ENCODE assay signal across 9 mouse cellular contexts in genomic region chr4:149674814-149675377, GRCm38 (mm10). TPM values are rescaled to one million over a fixed set of nuclear protein-coding genes. Genes with fewer than 3 reads are reported as not detected.
DNase-seq lines count a peak whose midpoint lies in the region; ATAC-seq lines count a peak whose summit lies in the region.
"Had no signal": no experiment of that assay in that cellular context is flagged by ENCODE, and none has a peak within 500 bp of the region (broad histone marks: within the 10 kb centered on the region; RNA-seq: fewer than 3 reads in every experiment).

No protein-coding gene starts in this region.

- H3K4me1 ChIP-seq in heart, embryonic 15.5 days (replicated peaks) = peaks cover 20% of the 10 kb centered on the region
- 0 out of 2 replicates have a peak, but pooled peaks cover 5% of the 10 kb centered on the region for H3K4me1 ChIP-seq in embryonic facial prominence, embryonic 11.5 days (ENCODE audit: control insufficient read depth, insufficient read depth, low read length)
- H3K4me1 ChIP-seq in hindbrain, embryonic 12.5 days = 0 out of 2 replicates have a peak, but pooled peaks cover 10% of the 10 kb centered on the region
- peaks cover 15% of the 10 kb centered on the region; the same call in 1 of the 2 replicates for H3K4me1 ChIP-seq in midbrain, embryonic 13.5 days (replicated peaks)

- H3K9ac ChIP-seq in heart, embryonic 15.5 days = peak overlapping the region; percentile 61
- peak overlapping the region; percentile 60 for H3K9ac ChIP-seq in embryonic facial prominence, embryonic 11.5 days (replicated peaks; ENCODE audit: low read length)
- H3K9ac ChIP-seq in hindbrain, embryonic 12.5 days = peak overlapping the region; percentile 82
- H3K9ac ChIP-seq in midbrain, embryonic 13.5 days (replicated peaks) = peak overlapping the region; percentile 80

- no peak overlapping the region for H3K27ac ChIP-seq in heart, embryonic 15.5 days
- H3K27ac ChIP-seq in embryonic facial prominence, embryonic 11.5 days (replicated peaks; ENCODE audit: low read depth, low read length) = no peak overlapping the region
- H3K27ac ChIP-seq in hindbrain, embryonic 12.5 days = peak overlapping the region; percentile 76
- peak overlapping the region; percentile 76 for H3K27ac ChIP-seq in midbrain, embryonic 13.5 days

- H3K36me3 ChIP-seq in heart, embryonic 15.5 days = 0 out of 2 replicates have a peak, but pooled peaks cover 3% of the 10 kb centered on the region
- H3K36me3 ChIP-seq in embryonic facial prominence, embryonic 11.5 days (replicated peaks; ENCODE audit: control insufficient read depth, insufficient read depth, low read depth, low read length) = no peaks in the 10 kb centered on the region
- peaks cover 6% of the 10 kb centered on the region for H3K36me3 ChIP-seq in hindbrain, embryonic 12.5 days
- peaks cover 19% of the 10 kb centered on the region for H3K36me3 ChIP-seq in midbrain, embryonic 13.5 days

- H3K4me3 ChIP-seq in heart, embryonic 15.5 days = peak overlapping the region; percentile 66
- peak overlapping the region; percentile 62 for H3K4me3 ChIP-seq in embryonic facial prominence, embryonic 11.5 days (ENCODE audit: low read depth, low read length)
- peak overlapping the region; percentile 68 for H3K4me3 ChIP-seq in hindbrain, embryonic 12.5 days
- peak overlapping the region; percentile 73 for H3K4me3 ChIP-seq in midbrain, embryonic 13.5 days (replicated peaks)

- 18% methylated on average over 8 of the region's 8 CpGs for WGBS in heart, embryonic 15.5 days
- 9% methylated on average over 8 of the region's 8 CpGs for WGBS in embryonic facial prominence, embryonic 11.5 days
- 12% methylated on average over 8 of the region's 8 CpGs for WGBS in hindbrain, embryonic 12.5 days
- WGBS in midbrain, embryonic 13.5 days = 11% methylated on average over 8 of the region's 8 CpGs

- ATAC-seq in heart, embryonic 15.5 days (replicated peaks; ENCODE audit: insufficient number of reproducible peaks, insufficient read depth, low FRiP score, low read depth) = no peak
- ATAC-seq in embryonic facial prominence, embryonic 11.5 days (replicated peaks; ENCODE audit: insufficient number of reproducible peaks, low FRiP score, low TSS enrichment, low read depth) = no peak
- ATAC-seq in hindbrain, embryonic 12.5 days (ENCODE audit: low FRiP score) = no peak
- no peak for ATAC-seq in midbrain, embryonic 13.5 days

- no peaks in the 10 kb centered on the region for H3K9me3 ChIP-seq in heart, embryonic 15.5 days (replicated peaks)
- no peaks in the 10 kb centered on the region for H3K9me3 ChIP-seq in embryonic facial prominence, embryonic 11.5 days (replicated peaks; ENCODE audit: control insufficient read depth, low read length)
- H3K9me3 ChIP-seq in hindbrain, embryonic 12.5 days (replicated peaks) = no peaks in the 10 kb centered on the region
- peaks cover 7% of the 10 kb centered on the region; the same call in 1 of the 2 replicates for H3K9me3 ChIP-seq in midbrain, embryonic 13.5 days
- H3K9me3 ChIP-seq: G1E had no signal

- H3K27me3 ChIP-seq in heart, embryonic 15.5 days = peaks cover 19% of the 10 kb centered on the region
- H3K27me3 ChIP-seq in embryonic facial prominence, embryonic 11.5 days (ENCODE audit: control insufficient read depth, insufficient read depth, low read length) = peaks cover 7% of the 10 kb centered on the region
- peaks cover 11% of the 10 kb centered on the region for H3K27me3 ChIP-seq in hindbrain, embryonic 12.5 days
- H3K27me3 ChIP-seq in midbrain, embryonic 13.5 days = peaks cover 19% of the 10 kb centered on the region

- intact Hi-C loops in heart, postnatal 36 days (cut with DNase I) = no loop called here
- intact Hi-C loops in left cerebral cortex, postnatal 4 days (cut with DNase I) = no loop called here

- peak overlapping the region; percentile 98 for H3K4me2 ChIP-seq in heart, embryonic 15.5 days
- peak overlapping the region; percentile 98 for H3K4me2 ChIP-seq in embryonic facial prominence, embryonic 11.5 days (ENCODE audit: low read depth, low read length)
- H3K4me2 ChIP-seq in hindbrain, embryonic 12.5 days (replicated peaks) = peak overlapping the region; percentile 84
- peak overlapping the region; percentile 85 for H3K4me2 ChIP-seq in midbrain, embryonic 13.5 days (replicated peaks)

- DNase-seq in heart, postnatal 36 days = no peak
- no peak for DNase-seq in embryonic facial prominence, embryonic 11.5 days (ENCODE audit: low spot score)
- DNase-seq in cerebellum, postnatal 25 days = no peak
- no peak for DNase-seq in adrenal gland, adult 2 months
- DNase-seq in left cerebral cortex, postnatal 4 days = no peak

RNA-seq across cellular contexts. Expression of gene Pik3cd, which starts 27.5 kb away (rescaled TPM):
- 3.1 and 8.4 TPM in 2 replicates for polyA plus RNA-seq in heart, embryonic 15.5 days (2015; fragmentation: Nextera tagmentation; extraction: Ambion mirVana)
- 1 to 10 TPM; 4.3 to 5.9 TPM for total RNA-seq in heart, postnatal 36 days (2021)
- polyA plus RNA-seq in embryonic facial prominence, embryonic 11.5 days (2014; fragmentation: Nextera tagmentation; extraction: Ambion mirVana) = 4.2 and 4.5 TPM in 2 replicates
- polyA plus RNA-seq in hindbrain, embryonic 12.5 days (2016; fragmentation: Nextera tagmentation; extraction: Ambion mirVana) = 16.9 and 19.6 TPM in 2 replicates
- 13.2 and 13.7 TPM in 2 replicates for polyA plus RNA-seq in midbrain, embryonic 13.5 days (2015; fragmentation: Nextera tagmentation; extraction: Ambion mirVana)
- 1 to 10 TPM; 6.1 to 6.2 TPM for total RNA-seq in adrenal gland, adult 2 months (2021)
- polyA plus RNA-seq in adrenal gland, adult 2 months (2012; rRNA removed) = 4.2 and 5.0 TPM in 2 replicates
- 10 to 100 TPM; 46.2 to 53.7 TPM for total RNA-seq in left cerebral cortex, postnatal 4 days (2021)

Comparison
In these comparisons a context has a peak if more than half of its experiments do, and no peak if none do; other contexts are left out.
1. H3K27ac ChIP-seq: peak in hindbrain, embryonic 12.5 days (single experiment) and midbrain, embryonic 13.5 days (single experiment); none in heart, embryonic 15.5 days (single experiment) and embryonic facial prominence, embryonic 11.5 days (single experiment).
2. Peak in every context shown above with its lines, with median percentiles within 50 percentile points of each other: H3K4me2 ChIP-seq, H3K4me3 ChIP-seq and H3K9ac ChIP-seq.